Mouse (Mus musculus) ES-CJ7 (cell line): Measurements from ENCODE around the gene Lrrc51.
"Not testable (repeated sequence)": the region's sequence is repeated elsewhere in the genome, so short reads cannot be mapped to it uniquely, and the experiment has no call there.

Experiments
- DNase-seq: peaks from one replicate; pipeline ENCODE4 v3.0.0; 2011; ENCODE audit warnings: low read depth, low spot score

Gene Lrrc51

GRCm38 (mm10) chr7:101933751-101934240 lies at the start of gene Lrrc51, which contains the start of gene Numa1:
Gene Lrrc51 (minus strand): TSS chr7:101933895.
Gene Numa1 (plus strand): TSS chr7:101934111.
- DNase-seq, result peak; percentile 99

GRCm38 (mm10) chr7:101982735-101983134 lies 49.0 kb upstream of the Lrrc51 start:
- no peak for DNase-seq

GRCm38 (mm10) chr7:101974505-101974904 lies 40.8 kb upstream of the Lrrc51 start:
- DNase-seq, result no peak

GRCm38 (mm10) chr7:101973730-101974129 lies 40.0 kb upstream of the Lrrc51 start:
- DNase-seq, result no peak

GRCm38 (mm10) chr7:101971721-101972120 lies 38.0 kb upstream of the Lrrc51 start:
- DNase-seq, result no peak

GRCm38 (mm10) chr7:101970821-101971461 lies 37.2 kb upstream of the Lrrc51 start:
- DNase-seq, result peak; percentile 22

GRCm38 (mm10) chr7:101970429-101970775 lies 36.7 kb upstream of the Lrrc51 start:
- DNase-seq, result peak; percentile 51

GRCm38 (mm10) chr7:101969694-101970428 lies 36.2 kb upstream of the Lrrc51 start:
- peak; percentile 54 for DNase-seq

- no peak for DNase-seq
Measured at GRCm38 (mm10) chr7:101968751-101969150, 35.1 kb upstream of the Lrrc51 start.

- no peak for DNase-seq
Measured at GRCm38 (mm10) chr7:101967256-101967655, 33.6 kb upstream of the Lrrc51 start.

- DNase-seq, result no peak
Measured at GRCm38 (mm10) chr7:101965606-101966005, 31.9 kb upstream of the Lrrc51 start.

- DNase-seq, result no peak
Measured at GRCm38 (mm10) chr7:101964551-101964950, 30.9 kb upstream of the Lrrc51 start.

- no peak for DNase-seq
Measured at GRCm38 (mm10) chr7:101963621-101964020, 29.9 kb upstream of the Lrrc51 start.

- DNase-seq, result no peak
Measured at GRCm38 (mm10) chr7:101962829-101963228, 29.1 kb upstream of the Lrrc51 start.

- no peak for DNase-seq
Measured at GRCm38 (mm10) chr7:101956911-101957310, 23.2 kb upstream of the Lrrc51 start.

- DNase-seq, result no peak
Measured at GRCm38 (mm10) chr7:101956481-101956880, 22.8 kb upstream of the Lrrc51 start.

GRCm38 (mm10) chr7:101955862-101956261 lies 22.2 kb upstream of the Lrrc51 start:
- no peak for DNase-seq

- DNase-seq, result no peak
Measured at GRCm38 (mm10) chr7:101955276-101955675, 21.6 kb upstream of the Lrrc51 start.

- no peak for DNase-seq
Measured at GRCm38 (mm10) chr7:101954163-101954562, 20.5 kb upstream of the Lrrc51 start.

- no peak for DNase-seq
Measured at GRCm38 (mm10) chr7:101952098-101952497, 18.4 kb upstream of the Lrrc51 start.

- no peak for DNase-seq
Measured at GRCm38 (mm10) chr7:101951648-101952047, 18.0 kb upstream of the Lrrc51 start.

- DNase-seq, result not testable (repeated sequence)
Measured at GRCm38 (mm10) chr7:101949008-101949407, 15.3 kb upstream of the Lrrc51 start.

GRCm38 (mm10) chr7:101939758-101940157 lies 6.1 kb upstream of the Lrrc51 start:
- DNase-seq, result no peak
